Mouse (Mus musculus): ENCODE data around the gene Npr2. TPM values are rescaled to one million over a fixed set of nuclear protein-coding genes. Genes with fewer than 3 reads are reported as not detected.
A peak's percentile ranks its signal among the peaks of the same experiment; 100 is the strongest.

Npr2 gene
- total and polyA plus RNA-seq, 3 experiments, result 0.38 to 0.49 TPM; not detected in 1

DNA sequence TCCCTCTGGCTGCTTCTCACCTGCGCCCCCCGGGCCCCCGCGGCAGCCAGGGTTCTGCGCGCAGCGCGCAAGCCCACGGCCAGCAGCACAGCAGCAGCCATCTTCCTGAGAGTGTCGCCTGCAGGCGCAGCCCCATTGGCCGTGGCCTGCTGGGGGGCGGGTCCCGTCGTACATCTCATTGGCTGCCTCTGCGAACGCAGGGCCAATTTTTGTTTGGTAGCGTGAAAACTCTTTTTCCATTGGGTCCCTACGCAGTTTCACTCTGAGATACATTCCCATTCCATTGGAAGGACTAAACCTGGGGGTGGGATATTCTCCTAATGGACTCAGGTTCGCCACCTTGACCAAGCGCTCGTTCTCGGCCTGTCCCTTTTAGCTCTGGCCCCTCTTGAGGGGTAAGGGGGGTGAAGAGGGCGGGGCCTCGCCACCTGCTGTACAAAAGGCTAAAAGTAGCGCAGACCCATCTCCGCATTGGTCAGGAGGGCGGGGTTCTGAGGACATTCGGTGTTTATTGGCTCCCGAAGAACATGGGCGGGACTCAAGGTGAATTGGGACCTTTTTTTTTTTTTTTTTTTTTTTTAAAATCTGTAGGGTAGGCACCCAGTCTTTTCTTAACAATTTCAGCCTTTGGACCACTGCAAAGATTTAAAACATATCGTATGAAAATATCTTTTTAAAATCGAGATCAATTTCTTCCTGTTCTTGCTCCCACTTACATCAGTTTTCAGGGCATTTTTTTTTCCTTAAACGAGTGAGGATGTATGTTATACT lies 24.8 kb downstream of the Npr2 start, which contains the start of gene Hint2:
Gene Hint2 (minus strand): TSS at position 128 of the 771 bp plus-strand sequence.
- no peak within 1 kb of the TSS for H3K27ac ChIP-seq (ENCODE audit: insufficient read depth, low read depth)
- in situ Hi-C loops (cut with MboI; ENCODE audit: low pct_ligation_motif_present, low pct_unique_long_range_greater_than_20kb, low sequenced_read_pairs), result no loop called here

DNA sequence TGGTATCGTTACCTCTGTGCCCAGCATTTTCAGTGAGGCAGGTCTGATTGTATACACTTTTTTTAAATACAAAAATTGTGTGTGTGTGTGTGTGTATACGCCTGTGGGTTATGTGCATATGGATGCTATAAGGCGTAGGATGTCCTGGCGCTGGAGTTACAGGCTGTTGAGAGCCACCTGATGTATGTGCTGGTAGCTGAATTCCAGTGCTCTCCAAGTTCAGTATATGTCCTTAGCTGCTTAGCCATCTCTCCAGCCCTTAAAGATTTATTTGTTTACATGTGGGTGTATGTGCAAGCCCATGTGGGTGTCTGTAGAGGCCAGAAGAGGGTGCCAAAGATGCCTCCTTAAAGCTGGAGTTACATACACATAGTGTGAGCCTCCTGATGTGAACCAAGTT lies 25.4 kb downstream of the Npr2 start:
- TF ChIP-seq CTCF (conservative IDR thresholded peaks at IDR 0.05 in 1 of 2, IDR thresholded peaks at IDR 0.05 in 1 of 2; ENCODE audit: low read depth in 2 of 2, low read length in 2 of 2) (peak in 1 of 2 experiments; percentile 23; a peak in 2 of 4 replicates), TBP (conservative IDR thresholded peaks at IDR 0.05; ENCODE audit: low read depth, low read length) (no peak)
- in situ Hi-C loops (cut with MboI; ENCODE audit: low pct_ligation_motif_present, low pct_unique_long_range_greater_than_20kb, low sequenced_read_pairs) (no loop called here), dilution Hi-C loops (cut with MboI; ENCODE audit: extremely low pct_ligation_motif_present, extremely low pct_unique_long_range_greater_than_20kb, low sequenced_read_pairs) (no loop called here)

More for the DNA sequence above, 24.8 kb downstream of the Npr2 start, which contains the start of gene Hint2:
- Histone ChIP-seq H3K79me2 (replicated peaks; ENCODE audit: control insufficient read depth, extremely low read depth, insufficient read depth, poor library complexity, severe bottlenecking) (no peaks in the 10 kb centered on the region), H3K4me1 (ENCODE audit: control insufficient read depth in 1 of 2, insufficient read depth in 2 of 2) (peaks cover 0 to 9% of the 10 kb centered on the region in 2 experiments; a peak in 2 of 4 replicates), H3K4me3 (replicated peaks in 1 of 3; ENCODE audit: low read depth in 2 of 3, low read length in 2 of 3, poor library complexity in 1 of 3) (peak within 1 kb of the TSS; percentile 58 to 88 (median 75)), H3K4me2 (ENCODE audit: insufficient read depth, low read depth, poor library complexity, severe bottlenecking) (peak within 1 kb of the TSS; percentile 83), H3K9me3 (replicated peaks; ENCODE audit: low read length) (no peaks in the 10 kb centered on the region), H3K9ac (ENCODE audit: insufficient read depth, low read depth) (peak within 1 kb of the TSS; percentile 95), H3K36me3 (replicated peaks in 1 of 2; ENCODE audit: control insufficient read depth in 1 of 2, insufficient read depth in 1 of 2, low read length in 1 of 2) (no peaks in the 10 kb centered on the region), H3K27me3 (replicated peaks) (peaks cover 57% of the 10 kb centered on the region)
- dilution Hi-C loops (cut with MboI; ENCODE audit: extremely low pct_ligation_motif_present, extremely low pct_unique_long_range_greater_than_20kb, low sequenced_read_pairs), result no loop called here
- TF ChIP-seq RAD21 (IDR thresholded peaks at IDR 0.05; ENCODE audit: low read depth, low read length) (no peak), MAX (IDR thresholded peaks at IDR 0.05; ENCODE audit: low read length) (0 out of 2 replicates have a peak, but pooled peaks have one; percentile 19), SMC3 (IDR thresholded peaks at IDR 0.05; ENCODE audit: low read depth, low read length) (no peak), IRF4 (IDR thresholded peaks at IDR 0.05; ENCODE audit: low read depth, low read length) (peak; percentile 56; the same call in 1 of the 2 replicates), RCOR1 (conservative IDR thresholded peaks at IDR 0.05; ENCODE audit: low read depth, low read length) (no peak; the same call in 1 of the 2 replicates), ZKSCAN1 (IDR thresholded peaks at IDR 0.05; ENCODE audit: borderline replicate concordance, low read depth, low read length) (no peak), MYC (IDR thresholded peaks at IDR 0.05; ENCODE audit: low read depth, low read length) (no peak), SIN3A (IDR thresholded peaks at IDR 0.05; ENCODE audit: low read length) (no peak), CHD1 (IDR thresholded peaks at IDR 0.05; ENCODE audit: low read depth, low read length) (no peak), MAFK (IDR thresholded peaks at IDR 0.05; ENCODE audit: insufficient replicate concordance, low read length) (no peak), ZMIZ1 (IDR thresholded peaks at IDR 0.05; ENCODE audit: low read depth, low read length) (no peak), JUND (conservative IDR thresholded peaks at IDR 0.05; ENCODE audit: low read depth, low read length) (no peak), USF1 (IDR thresholded peaks at IDR 0.05; ENCODE audit: low read depth, low read length) (no peak), POLR2AphosphoS2 (IDR thresholded peaks at IDR 0.05; ENCODE audit: low read depth, low read length) (no peak), CTCF (conservative IDR thresholded peaks at IDR 0.05 in 1 of 2, IDR thresholded peaks at IDR 0.05 in 1 of 2; ENCODE audit: low read depth in 2 of 2, low read length in 2 of 2) (no peak), ZNF384 (IDR thresholded peaks at IDR 0.05; ENCODE audit: low read depth, low read length) (peak; percentile 99), GABPA (IDR thresholded peaks at IDR 0.05; ENCODE audit: insufficient replicate concordance, low read depth, low read length) (no peak), ELF1 (IDR thresholded peaks at IDR 0.05; ENCODE audit: low read depth, low read length) (peak; percentile 55), HCFC1 (IDR thresholded peaks at IDR 0.05; ENCODE audit: low read depth, low read length) (peak; percentile 58), ETS1 (conservative IDR thresholded peaks at IDR 0.05; ENCODE audit: low read depth, low read length) (no peak), ZC3H11A (IDR thresholded peaks at IDR 0.05; ENCODE audit: low read depth, low read length) (no peak), E2F4 (IDR thresholded peaks at IDR 0.05; ENCODE audit: insufficient replicate concordance, low read depth, low read length) (no peak), NELFE (IDR thresholded peaks at IDR 0.05; ENCODE audit: low read depth, low read length) (peak; percentile 71), EP300 (IDR thresholded peaks at IDR 0.05; ENCODE audit: low read length) (no peak), NRF1 (IDR thresholded peaks at IDR 0.05; ENCODE audit: low read depth, low read length) (peak; percentile 71), PAX5 (IDR thresholded peaks at IDR 0.05; ENCODE audit: low read length) (no peak), MEF2A (IDR thresholded peaks at IDR 0.05; ENCODE audit: borderline replicate concordance, low read depth, low read length) (no peak), BHLHE40 (IDR thresholded peaks at IDR 0.05; ENCODE audit: low read depth, low read length) (no peak), CHD2 (IDR thresholded peaks at IDR 0.05; ENCODE audit: low read length) (peak; percentile 85), POLR2A (IDR thresholded peaks at IDR 0.05; ENCODE audit: low read depth, low read length) (peak; percentile 82), JUN (IDR thresholded peaks at IDR 0.05; ENCODE audit: insufficient read depth, low read depth, low read length) (no peak), MXI1 (IDR thresholded peaks at IDR 0.05; ENCODE audit: low read depth, low read length) (no peak; the same call in 1 of the 2 replicates), TCF12 (IDR thresholded peaks at IDR 0.05; ENCODE audit: low read depth, low read length) (peak; percentile 68; the same call in 1 of the 2 replicates), MAZ (IDR thresholded peaks at IDR 0.05; ENCODE audit: low read depth, low read length) (peak; percentile 77), UBTF (IDR thresholded peaks at IDR 0.05; ENCODE audit: low read depth, low read length) (no peak), USF2 (conservative IDR thresholded peaks at IDR 0.05; ENCODE audit: low read depth, low read length) (no peak), TBP (conservative IDR thresholded peaks at IDR 0.05; ENCODE audit: low read depth, low read length) (0 out of 2 replicates have a peak, but pooled peaks have one; percentile 32), KAT2A (IDR thresholded peaks at IDR 0.05; ENCODE audit: insufficient replicate concordance, low read length) (no peak)
- DNase-seq (ENCODE audit: extremely low read depth), result peak; percentile 94

More for the DNA sequence above, 25.4 kb downstream of the Npr2 start:
- Histone ChIP-seq H3K36me3 (replicated peaks in 1 of 2; ENCODE audit: control insufficient read depth in 1 of 2, insufficient read depth in 1 of 2, low read length in 1 of 2) (no peaks in the 10 kb centered on the region), H3K79me2 (replicated peaks; ENCODE audit: control insufficient read depth, extremely low read depth, insufficient read depth, poor library complexity, severe bottlenecking) (no peaks in the 10 kb centered on the region), H3K27me3 (replicated peaks) (peaks cover 63% of the 10 kb centered on the region), H3K27ac (ENCODE audit: insufficient read depth, low read depth) (no peak overlapping the region), H3K4me3 (replicated peaks in 1 of 3; ENCODE audit: low read depth in 2 of 3, low read length in 2 of 3, poor library complexity in 1 of 3) (peak overlapping the region in 2 of 3 experiments; percentile 23 to 46), H3K9me3 (replicated peaks; ENCODE audit: low read length) (no peaks in the 10 kb centered on the region), H3K4me1 (ENCODE audit: control insufficient read depth in 1 of 2, insufficient read depth in 2 of 2) (peaks cover 0 to 9% of the 10 kb centered on the region in 2 experiments; a peak in 2 of 4 replicates), H3K4me2 (ENCODE audit: insufficient read depth, low read depth, poor library complexity, severe bottlenecking) (peak overlapping the region; percentile 78), H3K9ac (ENCODE audit: insufficient read depth, low read depth) (no peak overlapping the region)
- DNase-seq (ENCODE audit: extremely low read depth), result no peak

Measured in CH12.LX (cell line).